Mouse (Mus musculus) intestine, embryonic 16.5 days (tissue): ENCODE measurements at regions not wholly inside any gene's neighbourhood (a gene's known extent, or its start where the extent isn't known, plus 50 kb on each side); places are given as distances from the start of the nearest gene placed in this dataset.

ENCODE experiments used
- ATAC-seq: fragments of 200-750 bp; cut with Nextera tagmentation; 2 replicates; pipeline ENCODE4 v1.8.0; 2017; ENCODE audit warnings: moderate TSS enrichment, moderate library complexity
- H3K27ac ChIP-seq: fragments of 300-500 bp; sonication (generic); 2 replicates; pipeline ENCODE4 v1.5.1; 2014; ENCODE audit warnings: mild to moderate bottlenecking, low read length
- H3K27me3 ChIP-seq: fragments of 300-500 bp; sonication (generic); replicated peaks from 2 replicates; pipeline ENCODE4 v1.6.1; 2014; ENCODE audit warnings: low read length, control low read depth, mixed read lengths; ENCODE audit not compliant: control insufficient read depth, insufficient read depth
- H3K36me3 ChIP-seq: fragments of 300-500 bp; sonication (generic); 2 replicates; pipeline ENCODE4 v1.6.1; 2014; ENCODE audit warnings: low read length, control low read depth; ENCODE audit not compliant: control insufficient read depth, insufficient read depth
- H3K4me1 ChIP-seq: fragments of 300-500 bp; sonication (generic); 2 replicates; pipeline ENCODE4 v1.6.1; 2014; ENCODE audit warnings: low read length, control low read depth, mixed read lengths; ENCODE audit not compliant: control insufficient read depth, insufficient read depth
- H3K4me2 ChIP-seq: fragments of 300-500 bp; sonication (generic); 2 replicates; pipeline ENCODE4 v1.6.1; 2014; ENCODE audit warnings: low read depth, low read length, control low read depth
- H3K4me3 ChIP-seq: fragments of 300-500 bp; sonication (generic); 2 replicates; pipeline ENCODE4 v1.5.1; 2014; ENCODE audit warnings: mild to moderate bottlenecking, low read length
- H3K9ac ChIP-seq: fragments of 300-500 bp; sonication (generic); 2 replicates; pipeline ENCODE4 v1.6.1; 2014; ENCODE audit warnings: low read depth, low read length
- H3K9me3 ChIP-seq: fragments of 300-500 bp; sonication (generic); 2 replicates; pipeline ENCODE4 v1.6.1; 2016; ENCODE audit warnings: low read length, control low read depth; ENCODE audit not compliant: control insufficient read depth
- WGBS: fragments of 180-500 bp; shearing (Covaris S2); extraction: QIAGEN DNeasy Blood & Tissue Kit; methylation state at CpG from one replicate; pipeline ENCODE4 v1.1.7; 2014; 5-methylcytosine and 5-hydroxymethylcytosine counted together

GRCm38 (mm10) chr17:88336140-88336769 is 104.3 kb upstream of the Foxn2 start:
- Histone ChIP-seq H3K27ac (no peak overlapping the region), H3K4me3 (no peak overlapping the region), H3K4me1 (no peaks in the 10 kb centered on the region), H3K4me2 (no peak overlapping the region), H3K36me3 (no peaks in the 10 kb centered on the region), H3K9me3 (no peaks in the 10 kb centered on the region), H3K27me3 (no peaks in the 10 kb centered on the region), H3K9ac (no peak overlapping the region)
- ATAC-seq: no peak
- WGBS: 54% methylated on average over 3 of the region's 3 CpGs

- Histone ChIP-seq H3K9me3 (no peaks in the 10 kb centered on the region), H3K9ac (no peak overlapping the region), H3K36me3 (no peaks in the 10 kb centered on the region), H3K4me1 (no peaks in the 10 kb centered on the region), H3K27me3 (no peaks in the 10 kb centered on the region), H3K4me2 (no peak overlapping the region), H3K4me3 (no peak overlapping the region), H3K27ac (no peak overlapping the region)
- no peak for ATAC-seq
- WGBS: 82% methylated on average over 8 of the region's 8 CpGs
These were observed 102.7 kb upstream of the Foxn2 start for GRCm38 (mm10) chr17:88337649-88338404.

DNA sequence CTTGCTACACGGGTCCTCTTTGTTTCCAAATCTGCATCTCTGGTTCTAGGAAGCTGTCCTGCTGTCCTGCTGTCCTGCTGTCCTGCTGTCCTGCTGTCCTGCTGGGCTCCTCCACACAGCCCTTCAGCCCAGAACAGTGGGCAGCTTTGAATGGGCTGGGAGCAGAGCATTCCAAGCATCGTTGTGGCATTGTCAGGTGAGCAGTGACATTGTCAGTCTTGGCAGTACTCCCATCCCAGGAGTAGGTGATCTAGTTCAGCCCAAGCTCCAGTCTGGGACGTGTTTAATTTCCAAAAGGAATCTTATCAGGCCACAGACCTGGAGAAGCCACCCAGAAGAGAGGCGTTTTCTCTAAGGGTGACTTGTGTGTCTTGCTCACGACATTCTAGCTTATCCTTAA is 99.4 kb upstream of the Foxn2 start:
- no peaks in the 10 kb centered on the region for H3K9me3 ChIP-seq
- no peaks in the 10 kb centered on the region for H3K4me1 ChIP-seq
- no peak overlapping the region for H3K9ac ChIP-seq
- WGBS: 68% methylated on average over 5 of the region's 5 CpGs
- H3K4me3 ChIP-seq: no peak overlapping the region
- H3K27me3 ChIP-seq: no peaks in the 10 kb centered on the region
- H3K36me3 ChIP-seq: no peaks in the 10 kb centered on the region
- no peak for ATAC-seq
- no peak overlapping the region for H3K27ac ChIP-seq
- H3K4me2 ChIP-seq: no peak overlapping the region

- 73% methylated on average over 5 of the region's 5 CpGs for WGBS
- H3K4me1 ChIP-seq: no peaks in the 10 kb centered on the region
- no peak for ATAC-seq
- H3K36me3 ChIP-seq: no peaks in the 10 kb centered on the region
- no peak overlapping the region for H3K9ac ChIP-seq
- H3K27me3 ChIP-seq: no peaks in the 10 kb centered on the region
- no peak overlapping the region for H3K4me3 ChIP-seq
- no peaks in the 10 kb centered on the region for H3K9me3 ChIP-seq
- no peak overlapping the region for H3K4me2 ChIP-seq
- H3K27ac ChIP-seq: no peak overlapping the region
These were observed 98.9 kb upstream of the Foxn2 start for GRCm38 (mm10) chr17:88341599-88341998.

DNA sequence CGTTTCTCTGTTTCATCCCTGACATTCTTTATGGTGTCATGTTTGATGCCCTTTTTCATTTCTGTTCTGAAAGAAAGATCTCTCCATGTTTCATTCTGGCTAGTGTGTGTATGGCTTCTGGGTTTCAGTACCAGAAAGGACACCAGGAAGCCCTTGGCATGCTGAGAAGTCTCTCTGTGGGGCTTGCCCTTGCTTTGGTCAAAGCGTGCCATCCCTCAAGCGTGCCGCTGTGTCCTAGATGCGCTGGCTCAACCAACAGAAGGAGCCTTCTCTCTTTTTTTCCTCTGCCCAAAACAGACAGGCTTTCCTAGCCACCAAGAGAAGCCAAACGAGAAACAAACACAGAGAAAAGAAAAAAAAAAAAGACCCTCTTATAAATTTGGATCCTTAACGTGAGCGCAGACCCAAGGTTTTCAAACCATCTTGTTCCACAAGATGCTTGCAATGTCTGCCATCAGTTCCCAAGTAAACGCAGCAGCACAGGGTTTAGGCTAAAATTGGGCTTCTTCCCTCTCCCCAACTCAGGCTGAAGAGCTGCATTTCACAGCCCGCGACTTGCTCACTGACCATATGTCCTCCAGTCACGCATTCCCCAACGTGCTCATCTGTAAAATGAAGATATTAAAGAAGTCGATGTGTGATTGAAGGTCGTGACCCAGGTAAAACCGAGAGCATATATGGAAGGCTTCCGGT is 97.3 kb upstream of the Foxn2 start:
- Histone ChIP-seq H3K9me3 (no peaks in the 10 kb centered on the region), H3K4me1 (no peaks in the 10 kb centered on the region), H3K4me3 (no peak overlapping the region), H3K27me3 (no peaks in the 10 kb centered on the region), H3K9ac (no peak overlapping the region), H3K27ac (no peak overlapping the region), H3K4me2 (no peak overlapping the region), H3K36me3 (no peaks in the 10 kb centered on the region)
- ATAC-seq: no peak
- 81% methylated on average over 17 of the region's 17 CpGs for WGBS

- H3K27me3 ChIP-seq: no peaks in the 10 kb centered on the region
- no peak for ATAC-seq
- no peak overlapping the region for H3K9ac ChIP-seq
- no peak overlapping the region for H3K4me3 ChIP-seq
- 86% methylated on average over 9 of the region's 9 CpGs for WGBS
- H3K36me3 ChIP-seq: no peaks in the 10 kb centered on the region
- no peaks in the 10 kb centered on the region for H3K4me1 ChIP-seq
- H3K4me2 ChIP-seq: no peak overlapping the region
- H3K9me3 ChIP-seq: no peaks in the 10 kb centered on the region
- H3K27ac ChIP-seq: no peak overlapping the region
These were observed 95.1 kb upstream of the Foxn2 start for GRCm38 (mm10) chr17:88345433-88345832.

DNA sequence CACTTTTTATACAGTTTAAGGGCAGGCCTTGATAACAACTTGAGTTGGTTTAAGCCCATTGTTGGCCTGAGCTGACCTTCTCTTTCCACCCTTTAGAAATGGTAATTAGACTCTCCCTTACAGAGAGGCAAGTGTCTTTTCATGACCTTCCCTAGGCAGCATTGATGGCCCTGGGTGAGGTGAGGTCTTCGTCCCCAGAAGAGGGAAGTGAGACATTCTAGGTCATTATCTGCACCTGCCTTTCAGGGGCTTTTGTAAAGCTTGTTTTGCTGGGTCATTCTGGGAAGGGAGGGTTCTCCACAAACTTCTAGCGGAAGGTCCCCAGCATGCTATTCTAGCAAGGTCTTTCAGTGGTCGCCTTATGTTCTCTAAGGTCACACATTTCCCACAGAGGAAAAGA is 93.6 kb upstream of the Foxn2 start:
- H3K9ac ChIP-seq: no peak overlapping the region
- ATAC-seq: no peak
- H3K9me3 ChIP-seq: no peaks in the 10 kb centered on the region
- WGBS: 78% methylated on average over 3 of the region's 3 CpGs
- no peaks in the 10 kb centered on the region for H3K36me3 ChIP-seq
- no peaks in the 10 kb centered on the region for H3K27me3 ChIP-seq
- H3K4me3 ChIP-seq: no peak overlapping the region
- H3K4me1 ChIP-seq: no peaks in the 10 kb centered on the region
- H3K27ac ChIP-seq: no peak overlapping the region
- H3K4me2 ChIP-seq: no peak overlapping the region

DNA sequence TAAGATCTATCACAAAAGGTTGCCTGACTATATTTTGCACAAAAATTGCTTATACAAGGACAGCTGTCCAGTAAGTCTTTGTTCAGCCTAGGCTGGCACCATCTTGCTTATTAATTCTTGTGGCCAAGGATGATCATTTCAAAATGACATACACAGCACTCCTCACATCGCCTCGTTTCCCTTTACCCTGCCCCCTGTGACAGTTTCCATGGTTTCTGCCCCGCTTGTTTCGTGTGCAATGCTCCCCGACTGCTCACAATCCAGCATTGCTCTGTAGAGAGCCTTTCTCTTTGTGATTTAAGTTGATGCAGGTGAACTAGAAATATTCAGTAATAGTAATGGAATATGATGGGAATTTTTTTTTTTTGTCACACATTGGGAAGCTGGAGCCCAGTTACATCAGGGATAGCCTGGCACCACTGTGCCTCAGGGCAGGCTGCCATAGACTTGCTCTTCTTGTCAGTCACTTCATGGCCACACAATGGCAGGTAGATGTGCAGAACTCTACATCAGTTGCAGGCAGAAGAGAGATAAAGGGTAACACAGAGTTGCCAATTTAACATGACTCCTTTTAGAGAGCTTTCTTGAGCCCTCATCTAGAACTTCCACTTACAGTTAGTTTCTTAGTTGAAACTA is 90.6 kb upstream of the Foxn2 start:
- Histone ChIP-seq H3K36me3 (no peaks in the 10 kb centered on the region), H3K4me2 (no peak overlapping the region), H3K9ac (no peak overlapping the region), H3K9me3 (no peaks in the 10 kb centered on the region), H3K27ac (no peak overlapping the region), H3K4me3 (no peak overlapping the region), H3K27me3 (no peaks in the 10 kb centered on the region), H3K4me1 (no peaks in the 10 kb centered on the region)
- 86% methylated on average over 5 of the region's 5 CpGs for WGBS
- ATAC-seq: no peak

DNA sequence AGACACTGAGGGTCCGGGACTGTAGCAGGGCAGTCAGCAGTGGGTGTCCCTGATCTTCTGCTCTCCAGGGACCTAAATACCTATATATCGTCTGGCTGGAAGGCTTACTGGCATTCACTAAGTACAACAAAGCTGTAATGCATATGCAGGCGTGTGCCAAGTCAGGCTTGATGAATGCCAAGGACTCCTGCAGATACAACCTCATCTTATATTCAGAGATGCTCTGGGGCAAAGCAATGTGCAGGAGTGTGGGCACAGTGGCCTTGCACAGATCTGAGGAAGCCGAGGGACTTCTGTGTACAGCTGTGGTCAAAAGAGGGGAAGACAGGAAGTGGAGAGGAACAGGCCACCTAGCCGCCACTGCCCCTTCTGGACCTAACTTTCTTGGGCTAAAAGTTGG is 89.5 kb upstream of the Foxn2 start:
- H3K9ac ChIP-seq: no peak overlapping the region
- 72% methylated on average over 5 of the region's 5 CpGs for WGBS
- no peak overlapping the region for H3K27ac ChIP-seq
- H3K4me3 ChIP-seq: no peak overlapping the region
- H3K4me2 ChIP-seq: no peak overlapping the region
- H3K4me1 ChIP-seq: no peaks in the 10 kb centered on the region
- no peaks in the 10 kb centered on the region for H3K36me3 ChIP-seq
- no peak for ATAC-seq
- H3K27me3 ChIP-seq: no peaks in the 10 kb centered on the region
- no peaks in the 10 kb centered on the region for H3K9me3 ChIP-seq
